Mouse (Mus musculus) CH12.LX (cell line): Measurements from ENCODE around the gene Arf3. TPM values are rescaled to one million over a fixed set of nuclear protein-coding genes. Genes with fewer than 3 reads are reported as not detected.

ENCODE experiments used
- DNase-seq: peaks from one replicate; pipeline ENCODE4 v3.0.0-alpha.2; 2013; ENCODE audit errors: extremely low read depth
- H3K27ac ChIP-seq: 2 replicates; pipeline ENCODE4 v1.5.1; 2012; ENCODE audit warnings: low read depth, mild to moderate bottlenecking, control low read depth, moderate library complexity; ENCODE audit not compliant: insufficient read depth
- H3K27me3 ChIP-seq: replicated peaks from 2 replicates; pipeline ENCODE3; 2012; ENCODE audit warnings: inconsistent platforms
- H3K36me3 ChIP-seq, 2 experiments: replicated peaks in 1 of 2; 2 replicates each; pipeline versions ENCODE3 to v1.6.1; 2012; ENCODE audit warnings: inconsistent platforms in 1 of 2, low read length in 1 of 2, mild to moderate bottlenecking in 1 of 2, mixed read lengths in 1 of 2, moderate library complexity in 1 of 2; ENCODE audit not compliant: control insufficient read depth in 1 of 2, insufficient read depth in 1 of 2
- H3K4me1 ChIP-seq, 2 experiments: 2 replicates each; pipeline ENCODE4 v1.6.1; 2012; ENCODE audit warnings: inconsistent platforms in 1 of 2, moderate library complexity in 1 of 2; ENCODE audit not compliant: insufficient read depth in 2 of 2, control insufficient read depth in 1 of 2
- H3K4me2 ChIP-seq: 2 replicates; pipeline ENCODE4 v1.6.1; 2012; ENCODE audit warnings: low read depth, mild to moderate bottlenecking, control low read depth; ENCODE audit not compliant: poor library complexity, insufficient read depth, severe bottlenecking
- H3K4me3 ChIP-seq, 3 experiments: fragments of 150-350 bp in 1 of 3; sonication (generic) in 1 of 3; replicated peaks in 1 of 3; 2 replicates each; pipeline versions ENCODE3 to v1.5.1; 2011 to 2012; ENCODE audit warnings: low read depth in 2 of 3, low read length in 2 of 3, mild to moderate bottlenecking in 2 of 3, moderate library complexity in 2 of 3, control low read depth in 1 of 3, improper control_type of control experiment in 1 of 3, inconsistent platforms in 1 of 3, mixed read lengths in 1 of 3; ENCODE audit not compliant: poor library complexity in 1 of 3
- H3K79me2 ChIP-seq: replicated peaks from 2 replicates; pipeline ENCODE4 v1.6.1; 2012; ENCODE audit warnings: mild to moderate bottlenecking, moderate library complexity; ENCODE audit not compliant: control insufficient read depth, poor library complexity, insufficient read depth, severe bottlenecking; ENCODE audit errors: extremely low read depth
- H3K9ac ChIP-seq: 2 replicates; pipeline ENCODE4 v1.6.1; 2012; ENCODE audit warnings: low read depth, mild to moderate bottlenecking, control low read depth, moderate library complexity; ENCODE audit not compliant: insufficient read depth
- H3K9me3 ChIP-seq: replicated peaks from 2 replicates; pipeline ENCODE3; 2012; ENCODE audit warnings: low read length, inconsistent platforms, mixed read lengths
- BHLHE40 ChIP-seq: IDR thresholded peaks from 2 replicates; pipeline ENCODE4 v1.6.1; 2011; ENCODE audit warnings: mild to moderate bottlenecking, low read depth, low read length, improper control_type of control experiment
- CHD1 ChIP-seq: IDR thresholded peaks from 2 replicates; pipeline ENCODE4 v1.6.1; 2012; ENCODE audit warnings: low read depth, low read length, improper control_type of control experiment, inconsistent platforms
- CHD2 ChIP-seq: IDR thresholded peaks from 2 replicates; pipeline ENCODE4 v1.6.1; 2011; ENCODE audit warnings: low read length, improper control_type of control experiment
- CTCF ChIP-seq, 2 experiments: IDR thresholded peaks in 1 of 2; conservative IDR thresholded peaks in 1 of 2; 2 replicates each; pipeline ENCODE4 v1.5.1; 2011 to 2012; ENCODE audit warnings: low read depth in 2 of 2, low read length in 2 of 2, improper control_type of control experiment in 1 of 2, inconsistent platforms in 1 of 2, mild to moderate bottlenecking in 1 of 2, moderate library complexity in 1 of 2
- E2F4 ChIP-seq: IDR thresholded peaks from 2 replicates; pipeline ENCODE4 v1.6.1; 2011; ENCODE audit warnings: low read depth, low read length, improper control_type of control experiment; ENCODE audit not compliant: insufficient replicate concordance
- GABPA ChIP-seq: IDR thresholded peaks from 2 replicates; pipeline ENCODE4 v1.6.1; 2012; ENCODE audit warnings: low read depth, low read length, improper control_type of control experiment, inconsistent platforms; ENCODE audit not compliant: insufficient replicate concordance
- HCFC1 ChIP-seq: IDR thresholded peaks from 2 replicates; pipeline ENCODE4 v1.6.1; 2012; ENCODE audit warnings: low read depth, mild to moderate bottlenecking, inconsistent platforms, low read length, improper control_type of control experiment
- KAT2A ChIP-seq: IDR thresholded peaks from 2 replicates; pipeline ENCODE4 v1.6.1; 2012; ENCODE audit warnings: low read length, improper control_type of control experiment, inconsistent platforms; ENCODE audit not compliant: insufficient replicate concordance
- MAFK ChIP-seq: IDR thresholded peaks from 2 replicates; pipeline ENCODE4 v1.6.1; 2011; ENCODE audit warnings: low read length, improper control_type of control experiment; ENCODE audit not compliant: insufficient replicate concordance
- MAX ChIP-seq: IDR thresholded peaks from 2 replicates; pipeline ENCODE4 v1.6.1; 2011; ENCODE audit warnings: low read length, improper control_type of control experiment
- MAZ ChIP-seq: IDR thresholded peaks from 2 replicates; pipeline ENCODE4 v1.6.1; 2012; ENCODE audit warnings: low read depth, mild to moderate bottlenecking, inconsistent platforms, low read length, improper control_type of control experiment, moderate library complexity
- NELFE ChIP-seq: IDR thresholded peaks from 2 replicates; pipeline ENCODE4 v1.6.1; 2011; ENCODE audit warnings: low read depth, low read length, improper control_type of control experiment
- NRF1 ChIP-seq: IDR thresholded peaks from 2 replicates; pipeline ENCODE4 v1.6.1; 2014; ENCODE audit warnings: low read depth, mild to moderate bottlenecking, inconsistent platforms, low read length, improper control_type of control experiment, moderate library complexity
- PAX5 ChIP-seq: IDR thresholded peaks from 2 replicates; pipeline ENCODE4 v1.6.1; 2012; ENCODE audit warnings: low read length, inconsistent platforms, mixed read lengths
- POLR2A ChIP-seq: IDR thresholded peaks from 2 replicates; pipeline ENCODE4 v1.6.1; 2011; ENCODE audit warnings: low read depth, mild to moderate bottlenecking, improper control_type of control experiment, low read length
- POLR2AphosphoS2 ChIP-seq: IDR thresholded peaks from 2 replicates; pipeline ENCODE4 v1.6.1; 2011; ENCODE audit warnings: low read depth, low read length, improper control_type of control experiment
- RAD21 ChIP-seq: IDR thresholded peaks from 2 replicates; pipeline ENCODE4 v1.6.1; 2011; ENCODE audit warnings: low read depth, mild to moderate bottlenecking, low read length, improper control_type of control experiment, moderate library complexity
- RCOR1 ChIP-seq: conservative IDR thresholded peaks from 2 replicates; pipeline ENCODE4 v1.6.1; 2012; ENCODE audit warnings: low read depth, mild to moderate bottlenecking, inconsistent platforms, low read length, improper control_type of control experiment
- SIN3A ChIP-seq: IDR thresholded peaks from 2 replicates; pipeline ENCODE4 v1.6.1; 2012; ENCODE audit warnings: low read length, improper control_type of control experiment, inconsistent platforms
- SMC3 ChIP-seq: IDR thresholded peaks from 2 replicates; pipeline ENCODE4 v1.6.1; 2011; ENCODE audit warnings: low read depth, low read length, improper control_type of control experiment
- TBP ChIP-seq: conservative IDR thresholded peaks from 2 replicates; pipeline ENCODE4 v1.6.1; 2011; ENCODE audit warnings: low read depth, low read length, improper control_type of control experiment
- TCF12 ChIP-seq: IDR thresholded peaks from 2 replicates; pipeline ENCODE4 v1.6.1; 2014; ENCODE audit warnings: low read depth, mild to moderate bottlenecking, inconsistent platforms, low read length, improper control_type of control experiment
- UBTF ChIP-seq: IDR thresholded peaks from 2 replicates; pipeline ENCODE4 v1.6.1; 2012; ENCODE audit warnings: low read depth, mild to moderate bottlenecking, inconsistent platforms, low read length, improper control_type of control experiment, moderate library complexity
- USF1 ChIP-seq: IDR thresholded peaks from 2 replicates; pipeline ENCODE4 v1.6.1; 2014; ENCODE audit warnings: low read depth, mild to moderate bottlenecking, inconsistent platforms, low read length, improper control_type of control experiment
- ZC3H11A ChIP-seq: IDR thresholded peaks from 2 replicates; pipeline ENCODE4 v1.6.1; 2012; ENCODE audit warnings: low read depth, mild to moderate bottlenecking, inconsistent platforms, low read length, improper control_type of control experiment
- ZKSCAN1 ChIP-seq: IDR thresholded peaks from 2 replicates; pipeline ENCODE4 v1.6.1; 2012; ENCODE audit warnings: low read depth, inconsistent platforms, low read length, improper control_type of control experiment, borderline replicate concordance
- ZMIZ1 ChIP-seq: IDR thresholded peaks from 2 replicates; pipeline ENCODE4 v1.6.1; 2012; ENCODE audit warnings: low read depth, mild to moderate bottlenecking, inconsistent platforms, low read length, improper control_type of control experiment
- dilution Hi-C: fragments of 300-500 bp; cut with MboI; formaldehyde crosslinking; loops from 2 replicates; pipeline ENCODE4 v1.14.3; 2020; ENCODE audit warnings: low sequenced_read_pairs; ENCODE audit not compliant: extremely low pct_unique_long_range_greater_than_20kb, extremely low pct_ligation_motif_present
- in situ Hi-C: fragments of 300-500 bp; cut with MboI; formaldehyde crosslinking; loops from 3 replicates; pipeline ENCODE4 v1.14.3; 2019; ENCODE audit warnings: low sequenced_read_pairs, low pct_ligation_motif_present, low pct_unique_long_range_greater_than_20kb, mixed read lengths
- polyA plus RNA-seq: library from polyadenylated mRNA; unstranded; fragments of >175 nt; gene quantifications from 2 replicates; pipeline ENCODE4 v1.2.1, GENCODE M21; 2012; ENCODE audit warnings: low read depth; ENCODE audit not compliant: insufficient read length
- total RNA-seq, 2 experiments: library from RNA; depleted of rRNA; stranded (reverse); fragments of 300-350 nt in 1 of 2; fragments of >200 nt in 1 of 2; gene quantifications; 2 replicates each; pipeline ENCODE4 v1.2.3; 2012 to 2014

Arf3 gene
- total and polyA plus RNA-seq, 3 experiments = 32.5 to 182 (median 41.0) TPM

DNA sequence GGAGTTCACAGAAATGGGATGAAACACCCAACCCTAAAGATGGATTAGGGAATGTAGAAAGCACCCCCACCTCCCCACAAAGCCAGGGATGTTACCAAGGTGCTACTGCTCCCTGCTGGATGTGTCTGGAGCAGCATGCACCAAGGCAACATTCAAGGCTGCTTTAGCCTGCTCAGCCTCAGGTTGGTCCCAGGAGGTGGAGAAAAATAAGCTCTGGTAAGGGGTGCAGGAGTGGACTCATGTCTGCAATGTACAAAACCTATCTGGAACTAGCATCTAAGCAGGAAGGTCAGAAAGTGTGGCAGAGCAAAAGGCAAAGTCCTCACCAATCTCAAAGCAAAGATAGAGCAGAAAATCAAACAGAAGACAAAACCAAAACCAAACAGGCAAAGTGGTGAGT, 25.1 kb downstream of the Arf3 start:
- Histone ChIP-seq H3K4me1 (peaks cover 2 to 33% of the 10 kb centered on the region in 2 experiments; a peak in 3 of 4 replicates), H3K9ac (no peak overlapping the region), H3K9me3 (peaks cover 3% of the 10 kb centered on the region), H3K27ac (no peak overlapping the region), H3K79me2 (no peaks in the 10 kb centered on the region), H3K4me3 (no peak overlapping the region), H3K36me3 (peaks cover 70 to 86% of the 10 kb centered on the region in 2 experiments), H3K27me3 (no peaks in the 10 kb centered on the region), H3K4me2 (no peak overlapping the region)
- DNase-seq = no peak
- in situ Hi-C loops = no loop called here
- dilution Hi-C loops = no loop called here
- TF ChIP-seq POLR2A (no peak), SMC3 (peak; percentile 12; the same call in 1 of the 2 replicates), E2F4 (no peak), ZKSCAN1 (no peak), CHD1 (no peak), GABPA (no peak), SIN3A (no peak), KAT2A (no peak), CHD2 (no peak), MAX (no peak), USF1 (no peak), ZMIZ1 (no peak), POLR2AphosphoS2 (no peak), PAX5 (no peak), TCF12 (no peak), CTCF (conservative IDR thresholded peaks at IDR 0.05 in 1 of 2, IDR thresholded peaks at IDR 0.05 in 1 of 2; ENCODE audit: low read depth in 2 of 2, low read length in 2 of 2) (peak in 1 of 2 experiments; percentile 53; a peak in 2 of 4 replicates), ZC3H11A (no peak), TBP (no peak), RAD21 (peak; percentile 23), NRF1 (no peak), NELFE (no peak)

DNA sequence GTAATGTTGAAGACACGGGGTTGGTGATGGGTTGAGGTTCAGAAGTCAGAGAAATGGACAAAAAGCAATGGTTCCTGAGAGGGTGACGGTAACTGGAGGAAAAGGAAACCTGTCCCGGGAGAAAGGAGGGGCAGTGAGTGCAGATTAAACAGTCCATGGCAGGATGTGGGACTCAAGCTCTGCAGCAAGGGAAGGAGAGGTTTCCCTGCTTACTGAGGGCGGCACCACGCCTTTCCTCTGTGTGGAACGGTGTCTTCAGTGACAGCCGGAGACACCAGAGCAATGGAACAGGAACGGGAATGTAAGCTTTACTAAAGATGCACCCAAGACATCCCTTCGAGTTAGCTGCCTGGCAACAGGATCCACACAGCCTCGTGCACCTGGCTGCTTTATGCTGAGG, 26.5 kb downstream of the Arf3 start:
- peaks cover 2 to 36% of the 10 kb centered on the region in 2 experiments; a peak in 3 of 4 replicates for H3K4me1 ChIP-seq
- no peaks in the 10 kb centered on the region for H3K27me3 ChIP-seq
- H3K36me3 ChIP-seq = peaks cover 64 to 80% of the 10 kb centered on the region in 2 experiments
- H3K4me2 ChIP-seq = no peak overlapping the region
- H3K79me2 ChIP-seq = no peaks in the 10 kb centered on the region
- dilution Hi-C loops (no loop called here), in situ Hi-C loops (no loop called here)
- peaks cover 3% of the 10 kb centered on the region for H3K9me3 ChIP-seq
- TF ChIP-seq HCFC1 (no peak), MAFK (no peak), BHLHE40 (no peak), ZC3H11A (no peak), POLR2AphosphoS2 (no peak), NRF1 (no peak), RCOR1 (no peak), PAX5 (no peak), ZMIZ1 (no peak), KAT2A (no peak), TCF12 (no peak), CHD2 (no peak), MAZ (no peak), UBTF (no peak)
- H3K27ac ChIP-seq = no peak overlapping the region
- H3K9ac ChIP-seq = no peak overlapping the region
- DNase-seq = no peak
- no peak overlapping the region for H3K4me3 ChIP-seq
